Mouse (Mus musculus): Measurements from ENCODE around the gene Zfp503.

- no peak for TF ChIP-seq CTCF (IDR thresholded peaks at IDR 0.05; ENCODE audit: low read depth)
- TF ChIP-seq EP300 (IDR thresholded peaks at IDR 0.05; ENCODE audit: low read depth): no peak
These were observed 27.6 kb upstream of the Zfp503 start for GRCm38 (mm10) chr14:22017011-22017410.
